Mouse (Mus musculus) bone marrow, adult 2 months (tissue): ENCODE measurements around the gene Tff3.

Experiments
- CTCF ChIP-seq: fragments of 200-500 bp; IDR thresholded peaks from 2 replicates; pipeline ENCODE4 v1.5.1; 2011; ENCODE audit warnings: low read length, control low read depth; ENCODE audit not compliant: control insufficient read depth, insufficient read depth
- POLR2A ChIP-seq: fragments of 200-500 bp; IDR thresholded peaks from 2 replicates; pipeline ENCODE4 v1.6.1; 2011; ENCODE audit warnings: low read depth, mild to moderate bottlenecking, control low read depth, low read length, borderline replicate concordance; ENCODE audit not compliant: control insufficient read depth

DNA sequence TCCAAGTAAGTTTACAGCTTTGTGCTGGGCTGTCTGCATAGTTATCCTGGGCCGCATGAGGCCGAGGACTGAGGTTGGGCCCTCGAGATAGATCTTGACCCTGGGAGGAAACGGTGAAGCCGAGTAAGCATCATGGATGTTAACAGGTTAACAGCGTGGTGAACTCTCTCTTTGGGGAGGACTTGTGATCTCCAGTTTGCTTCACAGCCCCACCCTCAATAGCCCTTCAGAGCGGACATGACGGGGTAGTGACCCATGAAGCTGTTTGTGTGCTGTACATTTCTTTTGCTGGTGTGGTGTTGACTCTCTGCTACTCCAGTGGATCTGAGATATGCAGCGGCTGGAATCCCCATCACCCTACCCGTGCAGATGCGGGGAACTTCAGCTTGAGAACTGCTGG lies 50.9 kb downstream of the Tff3 start:
- no peak for TF ChIP-seq POLR2A
- TF ChIP-seq CTCF = no peak
